Mouse (Mus musculus) testis, adult 2 months (tissue): ENCODE measurements at regions not wholly inside any gene's neighbourhood (a gene's known extent, or its start where the extent isn't known, plus 50 kb on each side); places are given as distances from the start of the nearest gene placed in this dataset.

Experiments
- CTCF ChIP-seq: fragments of 200-500 bp; IDR thresholded peaks from 2 replicates; pipeline ENCODE4 v1.5.1; 2012; ENCODE audit warnings: low read depth, mild to moderate bottlenecking, inconsistent platforms, low read length, moderate library complexity; ENCODE audit not compliant: control insufficient read depth, insufficient read depth, insufficient replicate concordance
- POLR2A ChIP-seq: fragments of 200-500 bp; IDR thresholded peaks from 2 replicates; pipeline ENCODE4 v1.6.1; 2012; ENCODE audit warnings: low read depth, mild to moderate bottlenecking, inconsistent platforms, low read length, moderate library complexity; ENCODE audit not compliant: control insufficient read depth

DNA sequence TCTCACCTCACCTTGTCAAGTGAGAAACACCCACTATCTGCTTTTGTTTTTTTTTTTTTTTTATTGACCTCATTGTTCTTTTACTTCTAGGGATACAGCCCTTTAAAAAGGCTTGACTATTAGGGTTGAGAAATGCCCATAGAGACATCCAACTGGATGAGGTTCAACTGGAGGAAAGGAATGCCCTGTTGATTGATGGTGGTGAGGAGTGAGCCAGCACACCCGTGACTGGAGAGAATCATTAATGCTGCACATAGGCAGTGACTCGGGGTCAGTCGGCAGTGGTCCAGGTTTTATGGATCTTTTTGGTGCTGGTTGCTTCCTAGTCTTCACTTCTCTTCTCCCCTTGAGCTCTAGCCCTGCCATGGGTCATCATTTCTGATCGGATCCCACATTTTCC is 82.9 kb upstream of the Cryz start:
- TF ChIP-seq CTCF = no peak
- no peak for TF ChIP-seq POLR2A
